Mouse (Mus musculus) liver, embryonic 14.5 days (tissue): ENCODE measurements at regions not wholly inside any gene's neighbourhood (a gene's known extent, or its start where the extent isn't known, plus 50 kb on each side); places are given as distances from the start of the nearest gene placed in this dataset.

Source experiments
- CTCF ChIP-seq: IDR thresholded peaks from 2 replicates; pipeline ENCODE4 v1.5.1; 2016; ENCODE audit warnings: antibody characterized with exemption, low read depth, control low read depth
- EP300 ChIP-seq: IDR thresholded peaks from 2 replicates; pipeline ENCODE4 v1.6.1; 2016; ENCODE audit warnings: antibody characterized with exemption, low read depth

- TF ChIP-seq CTCF: no peak
- no peak for TF ChIP-seq EP300
Measured at GRCm38 (mm10) chr3:15007821-15008220, 121.7 kb downstream of the Car2 start.
